Mouse (Mus musculus) cortical plate, adult 2 months (tissue): ENCODE measurements around the gene Evi2.

Experiments
- CTCF ChIP-seq: fragments of 200-500 bp; IDR thresholded peaks from 2 replicates; pipeline ENCODE4 v1.5.1; 2011; ENCODE audit warnings: mild to moderate bottlenecking, control low read depth, low read length; ENCODE audit not compliant: insufficient read depth; ENCODE audit errors: extremely low read depth
- POLR2A ChIP-seq: fragments of 200-500 bp; IDR thresholded peaks from 2 replicates; pipeline ENCODE4 v1.6.1; 2011; ENCODE audit warnings: mild to moderate bottlenecking, low read length, control low read depth; ENCODE audit not compliant: insufficient read depth; ENCODE audit errors: extremely low read depth

- no peak for TF ChIP-seq CTCF
- TF ChIP-seq POLR2A, result no peak
Measured at GRCm38 (mm10) chr11:79566947-79567346, 36.6 kb upstream of the Evi2 start.
